Mouse (Mus musculus): ENCODE results near the gene Zbtb9.

The Zbtb9 gene

DNA sequence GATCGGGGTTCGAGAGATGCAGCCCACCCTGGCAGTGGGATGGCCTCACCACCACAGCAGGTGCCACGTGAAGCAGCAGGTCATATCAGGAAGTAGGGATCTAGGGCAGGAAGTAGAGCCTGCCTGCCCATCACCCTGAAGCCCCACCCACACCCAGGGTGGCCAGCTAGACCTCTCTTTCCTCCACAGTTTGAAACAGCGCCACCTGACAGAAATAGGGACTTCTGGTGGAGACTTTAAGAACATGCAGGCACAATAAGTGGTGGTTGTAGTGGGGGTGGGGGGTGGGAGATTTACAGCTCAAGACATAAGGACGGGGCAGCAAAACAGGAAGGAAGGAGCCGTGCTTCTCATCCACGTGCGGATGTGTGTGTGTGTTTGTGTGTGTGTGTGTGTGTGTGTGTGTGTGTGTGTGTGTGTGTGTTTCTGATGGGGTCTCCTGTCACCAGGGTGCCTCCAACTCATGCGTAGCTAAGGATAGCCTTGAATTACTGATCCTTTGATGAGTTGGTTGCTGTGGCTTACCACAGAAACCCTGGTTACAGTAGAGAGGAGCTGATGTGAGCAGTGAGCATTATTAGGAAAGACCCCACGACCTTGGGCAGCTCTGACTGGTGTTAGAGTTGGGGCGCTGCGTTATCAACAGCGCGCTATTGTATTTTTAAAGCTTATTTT is 39.2 kb downstream of the Zbtb9 start:
- DNase-seq (ENCODE audit: low spot score in 2 of 2): peak; percentile 37 to 44

- DNase-seq (ENCODE audit: low spot score in 2 of 2): no peak
These were observed 39.9 kb downstream of the Zbtb9 start for GRCm38 (mm10) chr17:27012909-27013308.

DNA sequence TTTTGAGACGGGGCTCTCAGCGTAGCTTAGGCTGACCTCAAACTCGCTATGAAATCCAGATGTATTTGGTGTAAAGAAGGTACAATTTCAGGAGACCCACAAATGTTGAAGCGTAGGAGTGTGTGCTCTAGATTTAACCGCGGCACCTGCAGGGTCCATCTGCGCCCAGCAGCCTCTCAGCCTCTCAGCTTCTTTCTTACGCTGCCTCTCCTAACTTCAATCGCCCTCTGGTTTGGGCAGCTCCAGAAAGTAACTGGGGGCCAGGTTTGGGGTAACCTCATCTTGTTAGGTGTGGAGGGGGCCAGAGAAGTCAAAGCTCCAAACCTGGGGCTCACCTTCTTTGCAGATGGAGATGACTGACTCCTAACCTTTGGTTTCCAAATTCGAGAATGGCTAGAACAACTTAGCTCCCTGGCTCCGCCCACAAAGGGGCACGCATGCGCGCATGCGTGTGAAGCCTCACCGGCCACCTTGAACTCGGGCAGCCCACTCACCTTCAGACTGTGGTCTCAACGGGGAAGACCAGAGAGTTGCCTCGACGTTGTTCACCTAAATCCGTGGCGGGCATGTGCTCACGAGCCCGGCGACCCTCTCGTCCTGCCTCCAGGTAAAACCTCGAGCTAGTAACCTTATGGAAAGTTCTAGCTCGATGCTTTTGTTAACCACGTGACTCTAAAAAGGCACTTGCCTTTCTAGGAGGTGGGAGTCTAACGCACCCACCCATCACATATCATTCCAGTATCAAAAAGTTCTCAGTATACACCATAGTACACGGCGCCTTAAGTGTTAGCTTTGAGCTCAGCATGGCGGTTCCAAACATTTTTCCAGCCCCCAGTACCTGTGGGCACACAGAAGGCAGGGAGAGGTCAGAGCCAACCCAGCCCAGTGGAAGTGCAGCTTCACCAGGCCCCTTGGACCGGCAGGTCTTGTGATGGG is 44.9 kb downstream of the Zbtb9 start:
- peak; percentile 77 to 84 for DNase-seq (ENCODE audit: low spot score in 2 of 2)

DNA sequence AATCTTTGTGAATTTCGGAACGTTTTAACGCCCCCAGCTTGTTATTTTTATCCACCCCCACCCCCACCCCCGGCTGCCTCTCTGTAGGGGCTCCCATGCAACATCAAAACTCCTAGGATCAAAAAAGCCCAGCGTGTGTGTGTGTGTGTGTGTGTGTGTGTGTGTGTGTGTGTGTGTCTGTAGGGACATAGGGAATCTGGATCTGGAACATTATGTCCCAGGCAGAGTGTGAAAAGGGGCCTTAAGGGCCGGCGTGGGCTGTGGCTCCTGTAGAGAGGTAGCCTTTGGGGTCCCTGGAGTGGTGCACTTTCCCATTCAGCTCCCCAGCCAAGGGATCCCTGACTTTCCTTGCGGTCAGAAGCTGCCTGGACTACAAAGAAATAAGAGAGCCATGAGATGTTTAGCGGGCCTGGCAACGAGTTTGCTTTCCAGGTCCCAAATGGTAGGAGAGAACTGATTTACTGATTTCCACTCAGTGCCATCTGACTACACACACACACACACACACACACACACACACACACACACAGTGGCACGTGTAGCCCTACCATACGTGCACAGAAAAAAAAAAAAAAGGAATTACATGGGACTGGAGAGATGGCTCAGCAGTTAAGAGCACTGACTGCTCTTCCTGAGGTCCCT is 45.7 kb downstream of the Zbtb9 start:
- DNase-seq (ENCODE audit: low spot score in 2 of 2): no peak

DNA sequence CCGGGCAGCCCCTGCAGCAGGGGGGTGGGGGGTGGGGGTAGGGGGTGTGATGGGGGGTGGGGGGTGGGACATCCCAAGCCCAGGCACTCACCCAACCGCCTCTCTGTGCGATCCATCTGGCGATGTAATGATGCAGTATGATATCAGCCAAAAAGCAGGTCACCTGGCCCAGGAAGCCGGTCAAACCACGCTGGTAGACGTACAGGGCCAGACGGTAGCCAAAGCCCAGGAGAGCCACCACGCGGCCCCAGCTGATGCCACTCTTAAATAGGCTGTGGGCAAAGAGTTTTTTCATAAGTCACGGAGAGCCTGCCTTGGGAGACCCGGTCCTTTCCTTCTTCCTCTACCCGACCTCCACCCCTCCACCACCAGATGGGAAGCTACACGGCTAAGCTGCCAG is 48.1 kb downstream of the Zbtb9 start:
- no peak for DNase-seq (ENCODE audit: low spot score in 2 of 2)

GRCm38 (mm10) chr17:27021736-27022135 is 48.8 kb downstream of the Zbtb9 start:
- DNase-seq (ENCODE audit: low spot score in 2 of 2): no peak

- DNase-seq (ENCODE audit: low spot score in 2 of 2): no peak
These were observed 50.4 kb downstream of the Zbtb9 start for GRCm38 (mm10) chr17:27023342-27023741.

GRCm38 (mm10) chr17:27025326-27025902 is 52.4 kb downstream of the Zbtb9 start:
- no peak for DNase-seq (ENCODE audit: low spot score in 2 of 2)

DNA sequence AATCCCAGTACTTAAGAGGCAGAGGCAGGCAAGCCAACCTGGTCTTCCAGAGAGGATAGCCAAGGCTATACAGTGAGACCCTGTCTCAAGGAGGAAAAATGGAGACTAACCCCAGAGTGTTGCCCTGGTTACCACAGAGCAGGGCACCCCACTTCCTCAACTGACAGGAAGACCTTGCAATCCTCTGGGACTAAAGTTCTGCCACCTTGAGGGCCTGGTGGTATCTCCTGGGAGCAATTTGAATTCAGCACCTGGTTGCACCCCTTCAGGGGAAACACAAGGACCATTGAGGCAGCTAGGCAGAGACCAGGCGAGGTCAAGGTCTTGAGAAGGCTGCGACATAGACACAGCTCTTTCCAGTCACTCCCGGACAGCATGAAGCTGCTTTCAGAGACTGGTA is 53.0 kb downstream of the Zbtb9 start:
- no peak for DNase-seq (ENCODE audit: low spot score in 2 of 2)

GRCm38 (mm10) chr17:27027460-27028283 is 54.7 kb downstream of the Zbtb9 start:
- DNase-seq (ENCODE audit: low spot score in 2 of 2): peak in 1 of 2 experiments; percentile 28

DNA sequence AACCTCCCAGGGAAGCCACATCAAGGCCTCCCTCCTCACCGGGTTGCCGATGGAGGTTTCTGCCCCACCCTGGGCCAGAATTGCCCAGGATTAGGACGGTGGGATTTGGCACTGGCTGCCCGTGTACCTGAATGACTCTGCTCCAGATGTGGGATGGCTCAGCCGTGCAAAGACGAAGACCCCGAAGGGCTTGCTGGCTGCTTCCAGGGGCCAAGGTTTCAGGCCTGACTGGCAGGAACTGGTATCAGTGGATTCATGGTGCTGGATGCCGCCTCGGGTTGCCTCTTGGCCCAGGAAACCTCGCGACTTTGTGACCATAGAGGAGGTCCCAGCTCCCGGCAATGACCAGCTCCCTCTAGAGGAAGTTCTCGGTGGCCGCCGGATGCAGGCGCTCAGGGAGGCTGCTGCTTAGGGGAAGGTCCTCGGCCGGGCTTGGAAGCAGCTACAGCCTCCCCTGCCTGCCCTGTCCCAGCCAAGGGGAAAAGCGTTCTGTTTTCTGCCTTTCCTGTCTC is 55.4 kb downstream of the Zbtb9 start:
- peak; percentile 84 to 91 for DNase-seq (ENCODE audit: low spot score in 2 of 2)

DNA sequence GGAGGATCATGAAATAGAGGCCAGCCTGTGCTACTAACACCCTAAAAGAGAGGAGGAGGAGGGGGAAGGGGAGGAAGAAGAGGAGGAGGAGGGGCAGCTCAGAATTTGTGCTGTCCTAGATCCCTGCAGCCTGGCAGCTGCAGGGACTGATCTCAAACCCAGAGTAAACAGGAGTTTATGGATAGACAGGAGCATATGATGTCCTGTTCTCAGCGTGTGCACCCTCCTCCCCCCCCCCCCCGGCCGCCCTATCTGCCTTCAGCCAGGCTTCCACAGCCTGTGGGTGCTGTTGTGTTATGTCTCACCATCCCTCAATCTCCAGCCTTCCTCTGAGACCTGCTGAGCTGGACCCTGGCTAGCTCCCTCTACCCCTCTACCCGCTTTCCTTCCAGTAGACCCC is 55.9 kb downstream of the Zbtb9 start, which contains the start of gene Bak1:
Gene Bak1, minus strand, starts transcription at position 101 of the 400 bp plus-strand sequence.
- DNase-seq (ENCODE audit: low spot score in 2 of 2): no peak

- DNase-seq (ENCODE audit: low spot score in 2 of 2): no peak
These were observed 56.5 kb downstream of the Zbtb9 start for GRCm38 (mm10) chr17:27029431-27029830.

DNA sequence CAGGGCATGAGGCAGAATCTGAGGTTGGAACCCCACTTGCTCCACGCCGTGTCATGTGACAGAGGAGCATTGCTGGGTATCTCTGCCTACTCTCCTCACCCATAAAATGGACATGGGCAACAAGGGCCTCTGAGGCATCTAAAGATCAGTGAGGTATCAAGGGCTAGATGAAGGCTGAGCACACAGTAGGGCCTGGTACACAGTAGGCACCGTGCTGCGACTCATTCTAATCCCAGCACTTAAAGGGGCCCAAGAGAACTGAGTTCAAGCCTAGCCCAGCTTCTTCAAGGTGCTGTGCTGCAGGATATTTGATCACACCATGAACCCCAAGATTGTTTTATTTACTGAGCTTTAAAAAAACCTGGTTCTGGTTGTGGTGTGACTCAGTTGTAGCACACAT is 57.9 kb downstream of the Zbtb9 start:
- DNase-seq (ENCODE audit: low spot score in 2 of 2): no peak

DNA sequence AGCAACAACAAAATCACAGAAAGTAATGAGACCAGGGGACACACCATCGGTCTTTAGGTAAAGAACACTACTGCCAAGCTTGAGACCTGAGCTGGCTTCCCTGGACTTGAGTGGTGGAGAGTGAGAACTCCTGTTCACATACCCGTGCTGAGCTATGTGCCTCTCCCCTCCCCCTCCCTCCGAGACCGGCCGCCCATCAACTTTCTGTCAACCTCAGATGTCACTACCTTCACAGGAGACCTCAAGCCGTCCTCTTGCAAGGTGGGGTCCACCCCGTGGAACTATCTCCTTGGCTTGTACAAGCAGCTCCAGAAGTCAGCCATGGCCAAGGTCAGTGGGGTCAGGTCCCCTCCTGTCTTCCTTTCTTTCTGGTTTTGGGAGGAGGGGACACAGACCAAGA is 59.4 kb downstream of the Zbtb9 start:
- DNase-seq (ENCODE audit: low spot score in 2 of 2): no peak

DNA sequence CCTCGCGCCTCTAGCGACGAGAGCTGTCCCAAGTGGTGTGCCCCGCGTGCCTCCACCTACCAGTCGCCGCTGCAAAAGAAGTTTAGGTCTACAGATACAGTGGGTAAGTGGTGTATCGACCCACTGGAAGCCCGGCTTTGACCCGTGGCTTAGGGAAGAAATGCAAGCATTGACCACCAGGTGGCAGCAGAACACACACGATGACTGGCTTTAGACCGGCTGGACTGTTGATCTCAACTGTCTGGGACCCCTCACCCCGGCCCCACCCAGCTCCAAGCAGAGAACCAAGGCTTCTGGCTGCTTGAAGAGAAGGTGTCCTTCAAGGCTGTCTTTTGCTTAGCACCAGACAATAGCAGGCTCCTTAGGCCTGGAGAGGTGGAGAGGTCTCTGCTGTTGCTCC is 59.9 kb downstream of the Zbtb9 start:
- DNase-seq (ENCODE audit: low spot score in 2 of 2): peak; percentile 61 to 76

GRCm38 (mm10) chr17:27036465-27036864 is 63.5 kb downstream of the Zbtb9 start:
- no peak for DNase-seq (ENCODE audit: low spot score in 2 of 2)

DNA sequence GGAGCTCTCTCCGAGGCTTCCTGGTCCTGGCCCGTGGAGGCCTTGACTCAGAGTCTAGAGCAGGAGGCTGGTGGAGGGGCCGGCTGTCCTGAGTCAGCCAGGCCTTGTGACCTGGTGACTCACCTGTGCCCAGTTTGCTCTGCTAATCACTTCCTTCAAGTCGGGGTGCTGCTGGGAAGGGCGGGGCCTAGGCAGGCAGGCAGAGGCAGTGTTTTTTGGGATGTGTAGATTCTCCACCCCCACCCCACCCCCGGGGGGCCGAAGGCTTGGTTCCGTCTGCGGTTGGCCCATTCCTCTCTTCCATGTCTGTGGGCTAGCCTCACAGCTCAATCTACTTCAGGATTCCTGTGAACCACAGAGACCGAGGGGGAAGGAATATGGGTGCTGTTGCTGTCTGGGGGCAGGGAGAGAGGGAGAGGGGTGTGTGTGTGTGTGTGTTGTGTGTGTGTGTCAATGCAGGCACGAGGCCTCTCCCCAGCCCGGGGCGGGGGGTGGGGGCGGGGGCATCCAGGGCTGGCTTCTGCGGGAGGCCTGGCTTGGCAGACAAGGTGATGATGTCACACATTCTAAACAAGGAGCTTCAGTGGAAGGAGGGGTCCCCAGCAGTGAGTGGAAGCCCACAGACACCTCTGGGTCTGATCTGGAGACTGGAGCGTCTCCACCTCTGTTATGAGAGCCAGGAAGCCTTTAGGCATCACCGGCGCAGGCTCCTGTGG is 65.5 kb downstream of the Zbtb9 start:
- DNase-seq (ENCODE audit: low spot score in 2 of 2): no peak

DNA sequence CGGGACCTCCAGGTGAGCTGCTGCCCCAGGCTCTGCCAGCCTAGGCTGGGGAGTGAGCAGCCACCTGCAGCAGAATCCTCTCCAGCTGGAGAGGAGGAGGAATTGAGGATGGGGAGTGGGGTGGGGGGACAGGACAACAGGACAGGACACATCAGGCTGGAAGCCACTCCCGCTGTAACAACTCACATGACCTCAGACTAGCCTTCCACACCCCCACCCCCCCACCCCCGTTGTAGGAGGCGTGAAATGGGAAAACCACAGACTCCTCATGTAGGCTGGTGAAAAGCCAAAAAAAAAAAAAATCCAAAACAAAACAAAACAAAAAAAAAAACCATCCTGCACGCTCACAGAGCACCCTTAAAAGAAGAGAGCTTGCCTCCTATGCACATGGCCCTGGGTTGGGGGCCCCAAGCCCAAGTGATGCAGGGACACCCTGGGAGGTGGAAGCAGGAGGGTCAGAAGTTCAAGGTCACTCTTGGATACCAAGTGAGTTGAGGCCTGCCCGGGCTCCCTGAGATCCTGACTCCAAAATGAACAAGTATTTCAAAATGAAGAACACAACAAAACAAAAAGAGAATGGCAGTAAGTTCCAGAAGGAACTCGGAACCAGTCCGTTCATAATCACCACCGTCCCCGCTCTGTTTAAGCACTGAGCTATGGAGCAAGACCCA is 66.6 kb downstream of the Zbtb9 start:
- no peak for DNase-seq (ENCODE audit: low spot score in 2 of 2)

Measured in spleen, postnatal 14 days (tissue).